9 mouse cellular contexts compared by ENCODE assay signal in the genomic region with DNA sequence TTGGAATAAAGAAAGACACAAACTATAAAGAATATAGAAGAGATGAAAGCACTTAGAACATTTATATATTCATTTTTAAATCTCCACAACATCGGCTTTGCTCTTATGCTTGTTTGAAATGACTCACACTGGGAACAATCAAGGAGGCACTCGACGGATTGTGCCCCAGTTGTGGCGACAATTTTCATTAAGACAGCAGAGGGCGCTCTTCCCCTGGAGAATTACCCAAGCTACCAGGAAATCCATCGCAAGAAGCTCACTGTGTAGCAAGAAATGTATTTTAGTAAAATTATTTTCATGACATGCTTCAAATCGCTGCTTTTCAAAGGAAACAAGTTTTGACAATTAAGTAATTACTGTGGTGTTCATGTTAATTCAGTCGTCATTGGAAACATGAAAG. TPM values are rescaled to one million over a fixed set of nuclear protein-coding genes. Genes with fewer than 3 reads are reported as not detected.
DNase-seq lines count a peak whose midpoint lies in the region; ATAC-seq and TF ChIP-seq lines count a peak whose summit lies in the region.
"Had no signal": no experiment of that assay in that cellular context is flagged by ENCODE, and none has a peak within 500 bp of the region (broad histone marks: within the 10 kb centered on the region; RNA-seq: fewer than 3 reads in every experiment).

No protein-coding gene starts in this region.

- TF ChIP-seq CTCF in brain, embryonic 14.5 days (IDR thresholded peaks at IDR 0.05; ENCODE audit: borderline replicate concordance, extremely low read depth, insufficient read depth, insufficient read length), result peak; percentile 86
- peak; percentile 76 for TF ChIP-seq CTCF in lung, adult 2 months (IDR thresholded peaks at IDR 0.05; ENCODE audit: insufficient read depth, low read length)

- H3K27me3 ChIP-seq in forebrain, embryonic 10.5 days (ENCODE audit: poor library complexity, severe bottlenecking), result peaks cover 20% of the 10 kb centered on the region
- peaks cover 8% of the 10 kb centered on the region; the same call in 1 of the 2 replicates for H3K27me3 ChIP-seq in forebrain, embryonic 12.5 days
- H3K27me3 ChIP-seq in forebrain, embryonic 11.5 days (ENCODE audit: control insufficient read depth, insufficient read depth, low read length), result no peaks in the 10 kb centered on the region

- no peak overlapping the region for H3K4me3 ChIP-seq in forebrain, embryonic 10.5 days
- no peak overlapping the region for H3K4me3 ChIP-seq in forebrain, embryonic 12.5 days (replicated peaks)
- no peak overlapping the region for H3K4me3 ChIP-seq in forebrain, embryonic 11.5 days (ENCODE audit: low read depth, low read length)
- no peak overlapping the region for H3K4me3 ChIP-seq in lung, adult 2 months (replicated peaks; ENCODE audit: extremely low read depth, low read depth, low read length)

- no peak overlapping the region for H3K9ac ChIP-seq in forebrain, embryonic 12.5 days
- no peak overlapping the region for H3K9ac ChIP-seq in forebrain, embryonic 11.5 days (ENCODE audit: low read length)

- TF ChIP-seq POLR2A in brain, embryonic 14.5 days (IDR thresholded peaks at IDR 0.05; ENCODE audit: borderline replicate concordance, extremely low read depth, insufficient read depth, insufficient read length, poor library complexity, severe bottlenecking), result no peak
- no peak for TF ChIP-seq POLR2A in lung, adult 2 months (IDR thresholded peaks at IDR 0.05; ENCODE audit: borderline replicate concordance, extremely low read depth, low read depth, low read length)

- no peaks in the 10 kb centered on the region for H3K4me1 ChIP-seq in forebrain, embryonic 10.5 days
- H3K4me1 ChIP-seq in forebrain, embryonic 12.5 days, result no peaks in the 10 kb centered on the region
- H3K4me1 ChIP-seq in forebrain, embryonic 11.5 days (replicated peaks; ENCODE audit: control insufficient read depth, insufficient read depth, low read length), result no peaks in the 10 kb centered on the region
- no peaks in the 10 kb centered on the region for H3K4me1 ChIP-seq in lung, adult 2 months (ENCODE audit: control insufficient read depth, insufficient read depth, low read length)

- H3K27ac ChIP-seq in forebrain, embryonic 10.5 days, result no peak overlapping the region
- no peak overlapping the region for H3K27ac ChIP-seq in forebrain, embryonic 12.5 days
- no peak overlapping the region for H3K27ac ChIP-seq in forebrain, embryonic 11.5 days (ENCODE audit: low read depth, low read length)

- WGBS in forebrain, embryonic 10.5 days, result 8% methylated on average over 8 of the region's 8 CpGs
- WGBS in forebrain, embryonic 12.5 days, result 7% methylated on average over 8 of the region's 8 CpGs
- WGBS in forebrain, embryonic 11.5 days, result 8% methylated on average over 8 of the region's 8 CpGs
- 2% methylated on average over 8 of the region's 8 CpGs for WGBS in lung, adult 2 months

- no peaks in the 10 kb centered on the region for H3K36me3 ChIP-seq in forebrain, embryonic 10.5 days (replicated peaks)
- no peaks in the 10 kb centered on the region for H3K36me3 ChIP-seq in forebrain, embryonic 12.5 days (replicated peaks)
- H3K36me3 ChIP-seq in forebrain, embryonic 11.5 days (ENCODE audit: control insufficient read depth, insufficient read depth, low read length), result no peaks in the 10 kb centered on the region

- no peaks in the 10 kb centered on the region for H3K9me3 ChIP-seq in forebrain, embryonic 10.5 days
- H3K9me3 ChIP-seq in forebrain, embryonic 12.5 days, result no peaks in the 10 kb centered on the region
- H3K9me3 ChIP-seq in forebrain, embryonic 11.5 days (ENCODE audit: control insufficient read depth, low read length), result no peaks in the 10 kb centered on the region

- no peak for ATAC-seq in forebrain, embryonic 12.5 days (ENCODE audit: low FRiP score)
- no peak for ATAC-seq in forebrain, embryonic 11.5 days (replicated peaks; ENCODE audit: low FRiP score)

- DNase-seq in forebrain, embryonic 10.5 days (ENCODE audit: extremely low spot score, low spot score), result peak; percentile 62
- DNase-seq in CD4-positive helper T cell, adult 2 months (ENCODE audit: low read depth, low spot score), result peak; percentile 14
- peak; percentile 84 for DNase-seq in brain, embryonic 14.5 days (ENCODE audit: low read depth)
- peak; percentile 84 for DNase-seq in forebrain, embryonic 11.5 days (ENCODE audit: low spot score)
- DNase-seq in kidney, postnatal 36 days, result peak; percentile 34 to 75
- DNase-seq in lung, adult 2 months, result peak; percentile 59
- peak; percentile 69 for DNase-seq in right cerebral cortex, postnatal 25 days

- no peak overlapping the region for H3K4me2 ChIP-seq in forebrain, embryonic 12.5 days
- H3K4me2 ChIP-seq in forebrain, embryonic 11.5 days (ENCODE audit: low read depth, low read length, severe bottlenecking), result no peak overlapping the region

RNA-seq across cellular contexts. Expression of a gene that starts 16.1 kb away (rescaled TPM):
- not detected in 2 replicates for polyA plus RNA-seq in forebrain, embryonic 10.5 days (2016; fragmentation: Nextera tagmentation; extraction: Ambion mirVana)
- polyA plus RNA-seq in forebrain, embryonic 12.5 days (2016; fragmentation: Nextera tagmentation; extraction: Ambion mirVana), result not detected in 2 replicates
- polyA plus RNA-seq in brain, embryonic 14.5 days (2012; rRNA removed), result not detected in 2 replicates
- not detected in 2 replicates for polyA plus RNA-seq in forebrain, embryonic 11.5 days (2014; fragmentation: Nextera tagmentation; extraction: Ambion mirVana)
- 0.28 TPM in 1 of 2 replicates, not detected in the other for polyA plus RNA-seq in lung, adult 2 months (2012; rRNA removed)
- polyA plus RNA-seq: lung, embryonic 16.5 days had no signal

Comparison
In these comparisons a context has a peak if more than half of its experiments do, and no peak if none do; other contexts are left out.
1. DNase-seq: peak in every context shown above with its lines; median percentile 84 in brain, embryonic 14.5 days; 84 in forebrain, embryonic 11.5 days; 69 in right cerebral cortex, postnatal 25 days; 62 in forebrain, embryonic 10.5 days; 59 in lung, adult 2 months; 54 in kidney, postnatal 36 days; 14 in CD4-positive helper T cell, adult 2 months.